Mouse (Mus musculus) c-Kit-positive CD71-negative TER-119-negative erythroid progenitor cells, embryonic 14.5 days (primary cell): ENCODE measurements at regions not wholly inside any gene's neighbourhood (a gene's known extent, or its start where the extent isn't known, plus 50 kb on each side); places are given as distances from the start of the nearest gene placed in this dataset.
"Not testable (repeated sequence)": the region's sequence is repeated elsewhere in the genome, so short reads cannot be mapped to it uniquely, and the experiment has no call there.

Source experiments
- DNase-seq: peaks from one replicate; pipeline ENCODE4 v3.0.0-alpha.2; 2013; ENCODE audit warnings: low read depth

- no peak for DNase-seq
Measured at GRCm38 (mm10) chr13:52094785-52095184, 248.3 kb downstream of the Gadd45g start.

DNA sequence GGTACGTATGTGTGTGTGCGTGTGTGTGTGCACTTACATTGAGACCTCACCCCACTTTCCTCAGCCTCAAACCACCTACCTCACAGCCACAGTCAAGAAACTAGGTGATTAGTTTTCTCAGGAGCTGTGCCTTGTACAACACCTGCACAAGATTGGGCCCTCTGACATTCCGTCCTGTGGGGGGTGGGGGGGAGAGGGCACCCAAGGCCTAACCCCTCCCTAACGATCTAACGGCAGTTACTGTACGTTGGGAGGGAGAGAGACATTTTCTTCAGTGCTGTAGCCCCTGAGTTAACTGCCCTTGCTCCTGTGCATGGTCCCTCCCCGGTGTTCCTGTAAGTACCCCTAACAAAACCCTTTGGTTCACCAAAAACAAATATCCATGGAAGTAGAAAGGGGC is 250.0 kb downstream of the Gadd45g start:
- no peak for DNase-seq

GRCm38 (mm10) chr13:52105989-52106642 is 259.6 kb downstream of the Gadd45g start:
- no peak for DNase-seq

DNA sequence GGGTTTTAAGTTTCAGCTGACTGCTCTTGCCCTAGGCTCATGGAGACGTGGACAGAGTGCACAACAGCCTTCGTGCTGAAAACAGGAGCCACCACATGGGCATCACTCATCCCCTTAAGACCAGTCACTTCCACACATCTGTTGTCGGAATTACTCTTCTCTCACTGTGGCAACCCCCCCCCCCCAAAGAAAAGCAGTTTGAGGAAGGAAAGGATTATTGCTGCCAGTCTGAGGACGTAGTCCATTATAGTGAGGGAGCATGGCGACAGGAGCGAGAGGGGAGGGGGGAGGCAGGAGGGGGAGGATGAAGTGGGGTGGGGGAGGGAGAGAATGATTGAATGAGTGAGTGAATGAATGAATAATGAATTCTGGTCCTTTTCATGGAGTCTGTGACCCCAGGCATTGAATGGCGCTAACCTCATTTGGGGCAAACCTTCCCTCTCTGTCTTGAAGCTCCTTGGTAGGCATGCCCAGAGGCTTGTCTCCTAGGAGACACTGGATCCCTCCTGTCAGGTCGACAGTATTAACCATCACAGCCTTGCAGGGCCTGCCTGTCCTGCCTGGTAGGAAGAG is 262.0 kb downstream of the Gadd45g start:
- no peak for DNase-seq

DNA sequence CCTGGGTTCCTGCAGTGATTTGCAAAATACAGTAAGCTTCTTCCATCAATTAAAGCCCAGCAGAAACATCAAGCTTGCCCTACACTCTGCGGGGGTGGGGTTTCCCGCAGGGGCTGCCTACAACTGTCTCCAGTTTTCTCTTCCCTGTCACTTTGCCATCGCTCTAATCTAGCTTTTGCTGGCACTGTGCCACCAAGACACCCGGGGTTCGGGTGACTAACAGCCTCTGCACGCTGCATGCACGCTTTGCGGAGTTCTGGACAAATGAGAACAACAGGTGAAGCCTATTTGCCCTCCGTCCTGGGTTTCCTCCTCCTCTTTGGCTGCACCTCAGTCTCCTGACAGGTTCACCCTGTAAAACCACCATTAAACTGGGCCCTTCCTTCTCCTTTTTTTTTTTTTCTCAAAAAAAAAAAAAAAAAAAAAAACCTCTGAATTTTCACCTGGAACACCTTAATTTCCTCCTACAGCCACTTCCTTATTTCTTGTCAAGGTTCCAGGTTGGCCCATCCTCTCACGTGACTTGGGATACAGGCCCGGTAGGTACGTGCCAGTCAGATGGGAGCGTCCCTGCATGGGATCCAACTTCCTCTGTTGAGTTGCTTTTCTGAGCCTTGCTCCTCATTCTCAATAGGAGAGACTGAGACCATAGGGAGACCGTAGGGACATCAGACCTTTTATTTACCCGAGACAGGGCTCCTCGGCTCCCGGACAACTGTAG is 262.7 kb downstream of the Gadd45g start:
- DNase-seq: no peak

DNA sequence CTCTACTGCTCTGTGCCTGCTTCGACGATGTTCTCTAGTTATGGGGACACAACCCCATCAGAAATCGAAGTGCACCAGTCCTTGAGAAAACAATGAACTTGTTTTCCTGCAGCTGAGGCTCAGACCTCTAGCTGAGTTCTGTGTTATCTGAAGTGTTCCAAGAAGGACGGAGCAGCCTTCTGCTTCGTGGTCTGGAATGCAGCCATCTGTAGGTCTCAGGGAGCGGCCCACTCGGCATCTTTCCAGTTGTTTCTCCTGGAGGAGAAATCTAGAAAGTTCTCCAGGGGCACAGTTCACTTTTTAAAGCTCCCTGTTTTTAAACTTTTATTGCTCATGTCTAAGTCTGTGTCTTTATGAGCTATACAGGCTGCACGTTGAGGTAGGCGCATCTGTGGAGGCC is 264.3 kb downstream of the Gadd45g start:
- no peak for DNase-seq

- no peak for DNase-seq
Measured at GRCm38 (mm10) chr13:52113549-52113948, 267.1 kb downstream of the Gadd45g start.

DNA sequence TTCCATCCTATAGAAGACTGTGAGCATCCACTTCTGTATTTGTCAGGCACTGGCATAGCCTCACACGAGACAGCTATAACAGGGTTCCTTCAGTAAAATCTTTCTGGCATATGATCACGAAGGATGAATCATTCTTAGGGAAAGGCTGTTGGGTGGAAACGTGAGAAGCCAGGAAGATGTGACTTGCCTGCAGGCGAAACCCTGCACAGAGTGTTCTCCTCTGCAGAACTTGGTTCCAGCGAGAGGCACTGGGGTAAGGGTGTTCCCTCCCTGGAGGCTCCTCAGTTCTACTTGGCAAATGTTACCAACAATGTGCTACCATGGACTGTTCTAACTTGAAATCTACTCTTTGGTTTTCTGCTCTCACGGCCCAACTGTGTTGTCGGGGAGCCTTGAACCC is 268.0 kb downstream of the Gadd45g start:
- DNase-seq: no peak

DNA sequence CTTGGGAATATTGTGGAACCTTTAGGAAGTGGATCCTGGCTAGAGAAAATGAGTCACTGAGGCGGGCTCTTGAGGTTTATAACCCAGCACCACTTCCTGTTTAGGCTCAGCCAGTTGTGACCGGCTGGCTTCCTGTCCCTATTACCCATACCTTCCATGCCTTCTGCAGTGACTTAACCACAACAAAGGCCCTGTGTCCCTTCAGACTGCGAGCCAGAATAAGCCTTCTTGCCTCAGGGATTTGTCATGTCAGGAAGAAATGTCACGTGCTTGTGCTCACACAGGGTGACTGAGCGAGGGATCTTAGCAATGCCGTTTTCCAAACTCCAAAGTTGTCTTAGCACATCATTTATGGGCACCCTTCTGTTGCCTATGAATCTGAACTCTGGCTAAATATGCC is 268.5 kb downstream of the Gadd45g start:
- DNase-seq: peak; percentile 17

DNA sequence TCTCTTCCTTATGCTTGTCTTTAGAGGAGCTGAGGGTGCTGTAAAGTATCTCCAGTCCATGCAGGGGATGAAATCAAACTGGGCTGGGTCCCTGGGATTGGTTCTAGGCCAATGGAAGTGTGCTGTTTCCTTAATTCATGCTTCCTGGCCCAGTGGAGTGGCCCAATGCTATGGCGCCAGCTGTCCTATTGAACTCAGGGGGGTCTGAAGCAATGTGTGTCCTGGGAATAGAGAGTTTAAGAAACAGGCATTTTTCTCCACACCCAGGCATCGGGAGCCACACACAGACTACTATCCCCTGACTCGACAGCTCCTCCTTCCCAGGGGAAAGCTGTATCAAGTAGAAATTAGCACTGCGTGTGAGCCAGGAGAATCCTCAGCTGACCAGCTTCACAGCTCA is 269.8 kb downstream of the Gadd45g start:
- DNase-seq: no peak

DNA sequence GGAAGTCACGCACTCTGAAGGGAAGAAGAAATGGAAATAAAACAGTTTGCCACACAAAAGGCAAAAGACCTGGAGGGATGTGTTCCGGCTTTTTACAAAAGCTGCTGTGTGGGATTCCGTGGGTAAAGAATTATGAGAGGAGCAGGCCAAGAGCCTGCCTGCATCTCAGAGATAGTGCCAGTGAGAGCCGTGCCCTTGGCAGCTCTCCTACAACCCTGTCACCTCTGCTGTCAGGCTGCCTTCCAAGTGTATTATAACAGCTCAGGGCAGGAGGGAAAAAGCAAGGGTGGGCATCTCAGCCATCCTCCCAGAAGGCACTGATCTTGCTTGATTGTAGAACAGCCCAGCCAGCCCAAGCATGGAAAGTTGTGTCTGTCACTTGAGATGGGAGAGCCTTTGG is 270.3 kb downstream of the Gadd45g start:
- no peak for DNase-seq

DNA sequence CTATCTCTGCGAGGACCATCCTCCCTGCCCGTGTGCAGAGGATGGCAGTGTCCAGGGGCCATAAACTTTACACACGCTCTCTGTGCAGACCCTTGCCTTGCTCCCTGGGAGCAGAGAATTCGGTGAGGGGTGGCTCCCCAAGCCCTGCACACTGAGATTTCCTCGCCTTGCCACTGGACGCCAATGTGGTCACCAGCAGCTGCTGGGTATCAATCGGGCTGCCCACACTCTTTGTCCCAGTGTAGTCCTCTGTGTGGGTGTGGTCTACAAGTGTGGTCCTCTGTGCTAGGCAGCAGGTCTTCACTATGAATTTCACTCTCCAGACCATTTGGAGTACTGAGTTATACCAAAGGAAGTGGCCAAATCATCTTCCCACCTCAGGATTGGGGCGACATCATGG is 274.3 kb downstream of the Gadd45g start:
- DNase-seq: no peak

DNA sequence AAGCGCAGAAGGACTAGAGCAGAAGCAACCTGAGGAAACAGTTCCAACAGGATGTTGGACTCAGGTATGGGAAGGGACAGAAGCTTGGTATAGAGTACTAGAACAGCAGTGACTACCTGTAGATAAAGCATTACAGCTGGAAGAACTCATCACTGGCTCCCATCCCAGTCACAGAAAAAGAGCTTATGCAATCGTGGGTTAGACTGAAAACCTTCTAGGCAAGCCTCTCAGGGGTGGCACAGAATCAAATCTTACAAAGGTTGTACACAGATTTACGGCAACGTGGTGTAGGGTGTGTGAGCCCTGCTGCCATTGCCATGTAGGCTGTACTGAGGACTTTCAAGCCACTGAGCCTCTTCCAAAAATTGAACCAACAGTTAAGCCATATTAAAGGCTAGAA is 278.6 kb downstream of the Gadd45g start:
- DNase-seq: no peak

GRCm38 (mm10) chr13:52127751-52128150 is 281.3 kb downstream of the Gadd45g start:
- no peak for DNase-seq

GRCm38 (mm10) chr13:52129466-52129865 is 283.0 kb downstream of the Gadd45g start:
- DNase-seq: no peak

DNA sequence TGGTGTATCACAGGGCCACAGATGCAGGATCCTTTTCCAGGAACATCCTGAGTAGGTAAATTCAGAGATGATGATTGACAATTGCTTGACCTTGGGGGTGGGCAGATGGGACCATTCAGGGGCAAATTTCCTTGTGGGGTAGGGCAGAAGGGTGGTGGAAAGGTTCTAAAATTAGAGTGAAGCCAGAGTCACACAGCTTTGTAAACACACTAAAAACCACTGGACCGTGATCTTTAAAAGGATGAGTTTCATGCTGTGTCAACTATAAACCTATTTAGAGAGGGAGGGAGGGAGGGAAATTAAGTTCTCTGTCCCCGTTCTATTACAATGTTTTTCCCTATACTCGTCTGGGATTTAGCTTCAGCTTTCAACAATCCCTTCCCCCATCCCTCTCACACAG is 286.7 kb downstream of the Gadd45g start:
- no peak for DNase-seq

GRCm38 (mm10) chr13:52138331-52138945 is 292.0 kb downstream of the Gadd45g start:
- no peak for DNase-seq

DNA sequence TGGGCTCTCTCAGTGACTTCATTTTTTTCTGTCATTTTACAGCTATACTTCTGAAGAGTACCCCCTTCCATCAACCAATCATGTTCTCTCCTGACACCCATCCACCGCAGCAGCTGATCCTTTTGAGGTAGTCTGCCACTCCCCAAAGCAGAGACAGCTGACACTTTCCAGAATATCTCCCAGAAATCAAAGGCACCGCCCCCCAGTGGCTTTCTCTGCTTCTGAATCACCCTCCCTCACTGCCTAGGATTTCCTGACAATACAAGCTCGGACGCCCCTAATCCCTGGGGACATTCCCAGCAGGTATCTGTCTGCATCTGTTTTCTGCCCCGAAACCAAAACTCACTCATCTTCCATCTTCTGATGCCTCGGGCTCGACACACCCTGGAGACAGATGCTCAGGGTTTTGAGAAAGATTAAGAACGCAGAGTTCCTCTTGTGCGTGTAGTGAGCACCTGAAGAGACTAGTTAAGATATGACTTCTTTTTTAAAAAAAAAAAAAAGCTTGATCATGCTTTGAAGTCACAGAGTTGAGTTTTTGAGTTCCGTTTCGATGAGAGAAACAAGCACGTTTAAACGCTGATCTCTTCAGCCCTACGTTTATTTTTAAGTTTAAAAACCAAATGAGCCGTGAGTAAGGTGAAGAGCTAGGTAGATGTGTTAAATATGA is 292.8 kb downstream of the Gadd45g start:
- no peak for DNase-seq

- DNase-seq: no peak
Measured at GRCm38 (mm10) chr13:52140221-52140620, 293.7 kb downstream of the Gadd45g start.

- DNase-seq: not testable (repeated sequence)
Measured at GRCm38 (mm10) chr13:52144066-52144465, 297.6 kb downstream of the Gadd45g start.

DNA sequence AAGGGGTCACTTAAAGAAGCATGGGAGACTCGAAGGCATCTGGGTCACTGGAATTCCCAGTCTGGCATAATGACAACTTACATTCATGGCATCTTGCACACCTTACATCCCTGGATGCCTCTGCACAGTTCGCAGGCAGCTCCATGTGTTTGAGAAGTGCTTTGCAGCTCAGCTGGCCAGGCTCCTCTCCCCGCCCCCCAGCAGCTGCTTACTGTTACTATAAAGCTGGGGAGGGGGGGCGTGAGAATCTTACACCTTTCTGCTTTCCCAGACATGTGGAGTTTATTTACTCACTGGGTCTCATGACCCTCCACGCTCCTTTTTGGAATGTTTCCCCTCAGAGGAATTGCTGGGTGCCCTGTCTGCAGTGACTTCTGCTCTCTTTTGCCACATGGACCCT is 299.4 kb downstream of the Gadd45g start:
- DNase-seq: no peak

DNA sequence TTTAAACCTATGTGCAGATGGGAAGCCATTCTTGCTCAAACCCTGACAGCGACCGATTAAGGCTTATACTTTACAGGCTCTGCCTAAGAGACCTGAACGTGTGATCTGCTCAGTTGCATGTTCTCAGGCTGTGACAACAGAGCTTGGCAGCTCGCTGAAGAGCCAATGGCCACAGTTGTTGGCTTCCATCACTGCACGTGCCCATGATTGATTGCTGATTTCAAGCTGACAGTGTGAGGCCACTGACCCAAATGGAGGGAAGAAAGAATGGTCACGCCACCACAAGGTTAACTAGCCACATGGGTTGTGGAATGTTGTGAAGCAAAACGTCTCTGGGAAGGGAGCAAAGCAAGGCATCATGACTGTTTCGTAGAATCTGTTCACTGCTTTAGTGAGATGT is 303.8 kb downstream of the Gadd45g start:
- no peak for DNase-seq

- no peak for DNase-seq
Measured at GRCm38 (mm10) chr13:52151777-52152176, 305.3 kb downstream of the Gadd45g start.
